Mouse (Mus musculus): ENCODE results near the gene Sim2. TPM values are rescaled to one million over a fixed set of nuclear protein-coding genes. Genes with fewer than 3 reads are reported as not detected.

Sim2 gene
- polyA plus RNA-seq, 2 experiments = 0.02 TPM; not detected in 1

- Histone ChIP-seq H3K4me3 (ENCODE audit: insufficient read depth in 1 of 2, low read depth in 2 of 2, low read length in 2 of 2) (no peak overlapping the region), H3K27ac (no peak overlapping the region), H3K9me3 (ENCODE audit: control insufficient read depth, low read length) (no peaks in the 10 kb centered on the region), H3K36me3 (replicated peaks; ENCODE audit: control insufficient read depth, insufficient read depth, low read depth) (no peaks in the 10 kb centered on the region), H3K27me3 (ENCODE audit: control insufficient read depth, insufficient read depth, low read length) (peaks cover 98% of the 10 kb centered on the region), H3K4me1 (replicated peaks; ENCODE audit: control insufficient read depth in 2 of 2, insufficient read depth in 2 of 2, low read length in 1 of 2) (no peaks in the 10 kb centered on the region), H3K4me2 (ENCODE audit: low read depth) (no peak overlapping the region), H3K9ac (replicated peaks) (no peak overlapping the region)
- ATAC-seq (ENCODE audit: insufficient read depth) = no peak
- TF ChIP-seq EP300 (IDR thresholded peaks at IDR 0.05; ENCODE audit: low read depth) (no peak), CTCF (IDR thresholded peaks at IDR 0.05; ENCODE audit: low read depth) (no peak)
- DNase-seq (ENCODE audit: low read depth in 3 of 3, low spot score in 3 of 3) = no peak
- WGBS (ENCODE audit: insufficient replicate concordance) = 2% methylated on average over 12 of the region's 12 CpGs
These were observed 7.9 kb downstream of the Sim2 start for GRCm38 (mm10) chr16:94092511-94093150.

DNA sequence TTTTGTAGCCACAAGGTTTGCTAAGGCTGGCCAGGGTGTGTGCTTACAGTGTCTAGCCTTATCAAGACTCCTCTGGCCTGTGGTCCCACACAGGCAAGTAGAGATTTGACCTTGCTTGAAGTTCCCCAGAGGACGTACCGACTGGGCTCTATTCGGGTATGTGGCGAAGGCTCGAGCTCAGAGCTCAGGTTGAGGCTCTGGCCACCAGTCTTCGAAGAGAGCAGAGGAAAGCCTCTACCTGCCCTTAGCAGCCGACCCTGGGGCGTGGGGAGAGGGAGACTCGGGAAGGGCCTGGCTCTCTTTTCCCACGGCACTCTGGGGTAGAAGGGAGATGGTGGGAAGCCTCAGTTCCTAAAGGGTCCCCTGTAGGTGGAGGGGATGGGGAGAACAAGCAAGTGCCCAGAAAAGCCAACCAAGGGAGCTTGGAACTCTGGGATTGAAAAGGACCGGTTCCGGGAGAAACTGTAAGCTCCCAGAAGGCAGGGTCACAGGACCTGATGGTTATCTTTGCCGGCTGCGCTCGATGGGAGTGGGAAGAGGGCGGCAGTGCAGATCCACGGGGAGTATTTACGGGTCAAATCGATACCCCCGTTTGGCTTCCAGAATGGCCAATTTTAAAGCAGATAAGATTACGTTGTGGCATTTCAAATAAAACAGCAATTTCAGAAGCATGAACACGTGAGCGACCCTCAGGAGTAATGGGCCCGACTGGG, 8.6 kb downstream of the Sim2 start:
- Histone ChIP-seq H3K27me3 (ENCODE audit: control insufficient read depth, insufficient read depth, low read length) (peaks cover 98% of the 10 kb centered on the region), H3K36me3 (replicated peaks; ENCODE audit: control insufficient read depth, insufficient read depth, low read depth) (no peaks in the 10 kb centered on the region), H3K4me3 (ENCODE audit: insufficient read depth in 1 of 2, low read depth in 2 of 2, low read length in 2 of 2) (no peak overlapping the region), H3K4me1 (replicated peaks; ENCODE audit: control insufficient read depth in 2 of 2, insufficient read depth in 2 of 2, low read length in 1 of 2) (no peaks in the 10 kb centered on the region), H3K4me2 (ENCODE audit: low read depth) (no peak overlapping the region), H3K27ac (no peak overlapping the region), H3K9me3 (ENCODE audit: control insufficient read depth, low read length) (no peaks in the 10 kb centered on the region), H3K9ac (replicated peaks) (no peak overlapping the region)
- no peak for DNase-seq (ENCODE audit: low read depth in 3 of 3, low spot score in 3 of 3)
- 2% methylated on average over 24 of the region's 24 CpGs for WGBS (ENCODE audit: insufficient replicate concordance)
- no peak for ATAC-seq (ENCODE audit: insufficient read depth)
- TF ChIP-seq CTCF (IDR thresholded peaks at IDR 0.05; ENCODE audit: low read depth) = no peak
- no peak for TF ChIP-seq EP300 (IDR thresholded peaks at IDR 0.05; ENCODE audit: low read depth)

- Histone ChIP-seq H3K4me2 (ENCODE audit: low read depth) (no peak overlapping the region), H3K4me3 (ENCODE audit: insufficient read depth in 1 of 2, low read depth in 2 of 2, low read length in 2 of 2) (no peak overlapping the region), H3K4me1 (replicated peaks; ENCODE audit: control insufficient read depth in 2 of 2, insufficient read depth in 2 of 2, low read length in 1 of 2) (no peaks in the 10 kb centered on the region), H3K36me3 (replicated peaks; ENCODE audit: control insufficient read depth, insufficient read depth, low read depth) (no peaks in the 10 kb centered on the region), H3K9me3 (ENCODE audit: control insufficient read depth, low read length) (no peaks in the 10 kb centered on the region), H3K9ac (replicated peaks) (no peak overlapping the region), H3K27me3 (ENCODE audit: control insufficient read depth, insufficient read depth, low read length) (peaks cover 93% of the 10 kb centered on the region), H3K27ac (no peak overlapping the region)
- DNase-seq (ENCODE audit: low read depth in 3 of 3, low spot score in 3 of 3) (no peak), ATAC-seq (ENCODE audit: insufficient read depth) (no peak)
- 1% methylated on average over 48 of the region's 48 CpGs for WGBS (ENCODE audit: insufficient replicate concordance)
- TF ChIP-seq CTCF (IDR thresholded peaks at IDR 0.05; ENCODE audit: low read depth) (no peak), EP300 (IDR thresholded peaks at IDR 0.05; ENCODE audit: low read depth) (no peak)
These were observed 9.7 kb downstream of the Sim2 start for GRCm38 (mm10) chr16:94094251-94095108.

GRCm38 (mm10) chr16:94095109-94095822, 10.5 kb downstream of the Sim2 start:
- TF ChIP-seq EP300 (IDR thresholded peaks at IDR 0.05; ENCODE audit: low read depth) = no peak
- no peak for TF ChIP-seq CTCF (IDR thresholded peaks at IDR 0.05; ENCODE audit: low read depth)
- no peak overlapping the region for H3K4me3 ChIP-seq (ENCODE audit: insufficient read depth in 1 of 2, low read depth in 2 of 2, low read length in 2 of 2)
- DNase-seq (ENCODE audit: low read depth in 3 of 3, low spot score in 3 of 3) (no peak), ATAC-seq (ENCODE audit: insufficient read depth) (no peak)
- no peaks in the 10 kb centered on the region for H3K36me3 ChIP-seq (replicated peaks; ENCODE audit: control insufficient read depth, insufficient read depth, low read depth)
- no peak overlapping the region for H3K9ac ChIP-seq (replicated peaks)
- no peaks in the 10 kb centered on the region for H3K4me1 ChIP-seq (replicated peaks; ENCODE audit: control insufficient read depth in 2 of 2, insufficient read depth in 2 of 2, low read length in 1 of 2)
- H3K4me2 ChIP-seq (ENCODE audit: low read depth) = no peak overlapping the region
- under 1% methylated on average over 26 of the region's 26 CpGs for WGBS (ENCODE audit: insufficient replicate concordance)
- no peak overlapping the region for H3K27ac ChIP-seq
- H3K9me3 ChIP-seq (ENCODE audit: control insufficient read depth, low read length) = no peaks in the 10 kb centered on the region
- peaks cover 91% of the 10 kb centered on the region for H3K27me3 ChIP-seq (ENCODE audit: control insufficient read depth, insufficient read depth, low read length)

Measured in liver, embryonic 14.5 days (tissue).